Mouse (Mus musculus) adrenal gland, postnatal 36 days (tissue): Measurements from ENCODE around the gene Esrrb. TPM values are rescaled to one million over a fixed set of nuclear protein-coding genes. Genes with fewer than 3 reads are reported as not detected.

ENCODE experiments used
- DNase-seq, 2 experiments: peaks; one replicate each; pipeline ENCODE4 v3.0.0; 2021; ENCODE audit warnings: mixed read lengths in 1 of 2
- long read RNA-seq, 2 experiments: library from polyadenylated mRNA; stranded (forward); transcript quantifications; one replicate each; pipeline ENCODE4 v2.0.0; 2021; ENCODE audit warnings: borderline sequencing depth in 2 of 2
- total RNA-seq, 2 experiments: library from RNA; stranded (reverse); gene quantifications; 2 replicates each; pipeline ENCODE4 v1.2.3; 2021

Gene Esrrb
- under 1 TPM in 1 of 2 experiments, not detected in 1; 0.17 TPM for total RNA-seq
- long read RNA-seq, experiment 1, result 0 reads
- long read RNA-seq, experiment 2, partial matches to known transcripts, result 1 of 1 reads
- long read RNA-seq, experiment 2, other reads (novel, unspliced or antisense), result 0 of 1 reads

GRCm38 (mm10) chr12:86360696-86361631 is at the start of gene Esrrb:
Esrrb (plus strand) TSS chr12:86361117.
- DNase-seq, result no peak

- DNase-seq, result no peak
These were observed 40.3 kb upstream of the Esrrb start for GRCm38 (mm10) chr12:86320629-86321028.

GRCm38 (mm10) chr12:86324297-86324696 is 36.6 kb upstream of the Esrrb start:
- DNase-seq, result no peak

GRCm38 (mm10) chr12:86329813-86330212 is 31.1 kb upstream of the Esrrb start:
- DNase-seq, result no peak

GRCm38 (mm10) chr12:86330684-86331083 is 30.2 kb upstream of the Esrrb start:
- no peak for DNase-seq

- no peak for DNase-seq
These were observed 29.7 kb upstream of the Esrrb start for GRCm38 (mm10) chr12:86331248-86331647.

GRCm38 (mm10) chr12:86336209-86336608 is 24.7 kb upstream of the Esrrb start:
- DNase-seq, result no peak

- no peak for DNase-seq
These were observed 24.0 kb upstream of the Esrrb start for GRCm38 (mm10) chr12:86336887-86337286.

- DNase-seq, result no peak
These were observed 11.4 kb upstream of the Esrrb start for GRCm38 (mm10) chr12:86349477-86349876.

- no peak for DNase-seq
These were observed 1.5 kb upstream of the Esrrb start for GRCm38 (mm10) chr12:86359406-86359805.

GRCm38 (mm10) chr12:86359873-86360272 is 1.0 kb upstream of the Esrrb start:
- DNase-seq, result no peak

GRCm38 (mm10) chr12:86364285-86364684 is 3.4 kb downstream of the Esrrb start:
- no peak for DNase-seq

GRCm38 (mm10) chr12:86364756-86365155 is 3.8 kb downstream of the Esrrb start:
- DNase-seq, result no peak

- DNase-seq, result no peak
These were observed 9.9 kb downstream of the Esrrb start for GRCm38 (mm10) chr12:86370611-86371383.

GRCm38 (mm10) chr12:86374286-86374685 is 13.4 kb downstream of the Esrrb start:
- DNase-seq, result no peak

GRCm38 (mm10) chr12:86379672-86380213 is 18.8 kb downstream of the Esrrb start:
- DNase-seq, result no peak

- no peak for DNase-seq
These were observed 22.9 kb downstream of the Esrrb start for GRCm38 (mm10) chr12:86383803-86384202.

GRCm38 (mm10) chr12:86387671-86388270 is 26.9 kb downstream of the Esrrb start:
- no peak for DNase-seq

GRCm38 (mm10) chr12:86394773-86395172 is 33.9 kb downstream of the Esrrb start:
- DNase-seq, result no peak

- no peak for DNase-seq
These were observed 34.4 kb downstream of the Esrrb start for GRCm38 (mm10) chr12:86395326-86395725.

- peak in 1 of 2 experiments; percentile 32 for DNase-seq
These were observed 37.8 kb downstream of the Esrrb start for GRCm38 (mm10) chr12:86398762-86399161.

- DNase-seq, result peak; percentile 80 to 89
These were observed 41.8 kb downstream of the Esrrb start for GRCm38 (mm10) chr12:86402718-86403117.
